Mouse (Mus musculus): ENCODE measurements around the gene Eefsec.

The Eefsec gene

DNA sequence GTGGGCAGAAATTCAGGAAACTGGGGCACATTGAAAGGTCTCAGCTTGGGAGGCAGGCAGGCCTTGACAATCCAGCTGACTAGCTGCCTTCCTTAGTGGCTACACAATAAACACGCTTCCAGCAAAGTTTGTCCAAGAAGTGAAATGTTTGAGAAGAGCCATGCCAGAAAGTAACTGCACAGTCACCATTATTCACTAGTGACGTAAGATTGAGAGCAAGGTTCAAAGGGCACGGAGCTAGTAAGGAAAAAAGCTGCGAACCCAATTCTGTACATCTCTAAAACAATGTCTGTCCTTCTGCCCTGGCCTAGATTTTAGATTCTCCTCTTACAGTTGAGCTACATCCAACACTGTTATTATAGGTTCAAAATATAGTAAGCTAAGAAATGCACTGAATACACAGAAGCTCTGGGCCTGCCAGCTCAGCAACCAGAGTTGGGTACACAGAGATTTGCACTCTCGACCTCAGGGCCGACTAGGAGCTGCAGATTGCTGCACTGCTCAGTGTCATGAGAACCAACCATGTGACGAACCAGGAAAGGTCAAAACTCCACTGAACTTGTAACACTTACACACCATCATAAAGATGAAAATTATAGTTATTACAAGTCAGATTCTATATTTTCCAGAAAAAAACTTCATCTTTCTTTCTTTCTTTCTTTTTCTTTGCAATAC lies 2.1 kb downstream of the Eefsec start:
- ChIA-PET CTCF (interaction anchor here in 1 of 4 experiments (0.6 to 1.7 kb wide), 3 partner anchors 9 to 398 kb away, joined by 3 to 5 read pairs (median 3); no protein-coding TSS in a partner anchor), POLR2A (interaction anchor here in 3 of 4 experiments (0.5 to 3.8 kb wide), 15 partner anchors 7 to 606 kb away, joined by 3 to 22 read pairs (median 3); partner anchors contain the start of genes Isy1 (in 1 of the 3) and Ruvbl1 (in 1 of the 3))

DNA sequence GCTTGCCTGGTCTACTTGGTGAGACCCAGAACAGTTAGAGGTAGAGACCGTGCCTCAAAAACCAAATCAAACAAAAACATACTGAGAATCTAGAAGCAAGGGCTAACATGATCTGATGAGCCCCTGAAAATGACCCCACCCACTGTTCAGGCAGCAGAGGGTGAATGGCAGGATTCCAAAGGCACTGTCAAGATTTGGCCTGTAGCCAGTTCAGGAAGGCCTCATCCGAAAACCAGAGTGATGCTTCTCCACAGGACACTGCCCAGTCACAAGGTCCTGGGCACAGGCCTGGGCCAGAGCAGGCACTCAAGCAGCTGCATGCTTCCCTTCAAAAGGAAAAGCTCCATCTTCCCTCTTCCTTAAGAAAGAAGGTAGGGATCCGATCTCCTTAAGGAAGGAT lies 2.9 kb downstream of the Eefsec start:
- CTCF ChIA-PET = no interaction called here
- POLR2A ChIA-PET = interaction anchor here in 3 of 4 experiments (0.8 to 2.2 kb wide), 7 partner anchors 10 to 605 kb away, joined by 3 to 5 read pairs (median 3); partner anchors contain the start of gene Isy1 (in 1 of the 3)

DNA sequence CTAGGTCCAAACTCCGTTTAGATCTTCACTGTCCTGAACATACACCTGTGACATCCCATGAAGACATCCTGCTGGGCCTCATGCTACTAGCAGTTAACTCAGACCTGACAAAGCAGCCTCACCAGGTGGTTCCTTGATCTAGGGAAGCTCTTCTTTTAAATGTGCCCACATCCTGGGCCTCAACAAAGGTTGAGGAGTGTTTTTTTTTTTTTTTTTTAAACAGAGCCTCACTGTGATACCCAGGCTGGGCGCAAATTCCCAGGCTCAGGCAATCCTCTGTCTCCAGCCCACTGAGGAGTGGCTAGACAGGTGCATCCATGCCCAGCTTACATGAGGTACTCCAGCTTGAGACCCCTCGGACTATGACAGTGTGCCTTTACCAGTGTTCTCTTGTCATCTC lies 3.8 kb downstream of the Eefsec start:
- ChIA-PET POLR2A (interaction anchor here in 1 of 4 experiments (0.6 to 0.9 kb wide), 2 partner anchors 11 to 28 kb away, joined by 3 to 4 read pairs; no protein-coding TSS in a partner anchor), CTCF (no interaction called here)

DNA sequence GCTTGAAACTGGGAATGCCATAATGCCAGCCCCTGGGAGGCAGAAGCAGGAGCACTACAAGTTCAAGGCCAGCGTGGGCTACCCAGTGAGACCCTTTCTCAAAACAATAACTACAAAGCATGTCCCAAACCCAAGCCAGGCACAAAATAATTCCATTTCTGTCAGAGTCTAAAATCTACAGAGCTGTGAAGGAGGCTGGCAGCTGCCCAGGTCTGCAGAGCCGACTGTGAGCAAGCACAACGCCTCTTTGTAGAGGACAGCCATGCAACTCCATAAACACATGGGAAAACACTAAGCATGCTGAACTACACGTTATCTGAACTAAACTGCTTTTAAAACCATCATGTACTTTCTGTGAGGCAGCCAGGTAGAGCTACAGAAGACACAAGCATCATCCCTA lies 7.3 kb downstream of the Eefsec start:
- POLR2A ChIA-PET = interaction anchor here in 1 of 4 experiments (1.4 to 3.0 kb wide), 2 partner anchors 7 to 26 kb away, joined by 5 to 22 read pairs; partner anchors contain the start of genes Eefsec and Ruvbl1
- CTCF ChIA-PET = no interaction called here

DNA sequence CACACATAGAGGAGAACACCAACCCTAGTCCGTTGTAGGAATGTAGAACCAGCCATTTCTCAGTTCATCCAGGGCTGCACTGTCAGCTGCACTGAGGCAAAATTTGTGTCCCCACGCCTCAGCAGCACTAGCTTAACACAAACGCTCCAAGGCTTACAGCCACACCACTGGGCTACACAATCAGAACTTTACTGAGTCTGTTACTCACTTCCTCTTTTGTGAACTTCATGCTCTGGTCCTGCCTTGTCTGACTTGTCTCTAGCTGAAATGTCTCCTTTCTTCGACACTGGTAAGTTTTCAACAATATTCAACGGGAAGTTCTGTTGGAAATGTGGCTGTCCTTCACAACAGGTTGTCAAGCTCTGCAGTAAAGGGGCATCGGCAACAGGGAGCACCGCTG lies 10.7 kb downstream of the Eefsec start:
- CTCF ChIA-PET = interaction anchor here in 2 of 4 experiments (0.6 to 1.3 kb wide), 2 partner anchors 9 to 93 kb away, joined by 5 to 6 read pairs; no protein-coding TSS in a partner anchor
- POLR2A ChIA-PET = interaction anchor here in 2 of 4 experiments (0.5 to 2.7 kb wide), 4 partner anchors 9 to 1938 kb away, joined by 3 to 15 read pairs (median 4); partner anchors contain the start of gene Ruvbl1 (in 1 of the 2)

DNA sequence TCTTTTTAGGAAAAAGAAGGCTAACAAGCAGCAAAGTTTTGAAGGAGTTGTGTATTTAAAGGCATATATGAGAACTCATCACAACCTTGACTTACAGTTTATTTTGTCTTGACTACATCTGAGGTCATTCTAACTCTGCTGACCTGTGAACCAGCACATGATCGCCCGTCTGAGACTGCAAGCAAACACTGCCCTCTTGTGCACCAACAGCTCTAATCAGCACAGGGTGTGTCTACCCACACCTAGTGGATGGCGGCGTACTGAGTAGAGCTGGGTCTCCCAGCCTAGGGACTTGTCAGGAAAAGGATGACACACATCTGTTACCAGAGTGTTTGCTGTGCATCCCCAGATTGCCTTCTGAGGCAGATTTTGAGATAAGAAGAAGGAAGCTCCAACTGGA lies 15.1 kb downstream of the Eefsec start:
- CTCF ChIA-PET = interaction anchor here (0.5 to 1.6 kb wide), 9 partner anchors 110 to 308 kb away, joined by 3 to 8 read pairs (median 4); no protein-coding TSS in a partner anchor
- POLR2A ChIA-PET = interaction anchor here (0.6 to 1.2 kb wide), 7 partner anchors 12 to 308 kb away, joined by 3 to 5 read pairs (median 3); partner anchors contain the start of genes Eefsec (in 1 of the 4) and Ruvbl1 (in 1 of the 4)

DNA sequence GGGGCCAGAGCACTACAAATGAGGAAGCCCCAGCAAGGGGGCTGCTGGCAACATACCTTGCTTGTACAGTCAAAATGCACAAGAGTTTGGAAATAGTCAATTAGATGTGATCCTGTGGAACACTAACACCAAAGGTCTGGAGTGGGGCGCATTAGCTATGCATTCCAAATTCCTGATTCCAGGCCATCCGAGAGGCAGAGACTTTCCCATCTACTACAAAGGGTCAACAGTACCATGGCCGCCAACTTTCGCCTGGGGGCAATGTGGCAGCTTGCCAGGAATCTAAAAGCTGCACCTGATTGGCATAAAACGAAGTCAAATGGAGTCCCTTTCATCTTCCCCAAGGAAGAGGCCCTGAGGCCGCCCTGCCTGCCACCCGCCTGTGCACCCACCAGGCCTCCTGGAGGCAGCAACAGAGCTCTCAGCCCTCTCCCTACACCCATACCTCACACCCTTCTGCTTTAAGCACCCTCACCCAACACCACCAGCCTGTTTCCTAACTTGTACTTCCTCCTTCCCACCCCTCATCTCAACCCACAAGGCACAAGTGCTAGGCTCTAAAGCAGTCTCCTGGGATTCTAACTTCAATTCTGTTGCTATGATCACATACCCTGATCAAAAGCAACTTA lies 30.1 kb downstream of the Eefsec start:
- POLR2A ChIA-PET = interaction anchor here in 2 of 4 experiments (0.6 to 2.0 kb wide), 6 partner anchors 9 to 161 kb away, joined by 3 to 5 read pairs (median 4); partner anchors contain the start of gene Eefsec (in 1 of the 2)
- CTCF ChIA-PET = interaction anchor here in 1 of 4 experiments (0.5 kb wide), 1 partner anchor 289 kb away, joined by 3 read pairs; no protein-coding TSS in a partner anchor

DNA sequence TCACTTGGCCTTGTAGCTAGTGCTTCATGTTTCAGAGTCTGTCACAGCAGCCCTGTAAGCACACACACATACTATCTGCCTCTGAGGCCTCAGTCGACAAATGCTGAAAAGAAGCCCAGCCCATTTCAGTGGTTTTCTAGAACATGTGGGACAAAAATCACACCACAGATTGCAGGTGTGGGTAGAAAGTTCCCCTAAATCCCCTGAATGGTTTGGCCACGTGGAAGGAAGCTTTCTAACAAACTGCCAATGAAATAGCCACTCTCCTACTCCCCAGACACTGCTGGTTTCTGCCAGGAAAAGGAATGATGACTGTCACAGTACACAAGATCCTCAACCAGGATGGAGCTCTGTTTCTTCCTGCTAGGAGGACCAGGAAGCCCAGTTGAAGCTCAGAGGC lies 33.7 kb downstream of the Eefsec start:
- CTCF ChIA-PET = no interaction called here

DNA sequence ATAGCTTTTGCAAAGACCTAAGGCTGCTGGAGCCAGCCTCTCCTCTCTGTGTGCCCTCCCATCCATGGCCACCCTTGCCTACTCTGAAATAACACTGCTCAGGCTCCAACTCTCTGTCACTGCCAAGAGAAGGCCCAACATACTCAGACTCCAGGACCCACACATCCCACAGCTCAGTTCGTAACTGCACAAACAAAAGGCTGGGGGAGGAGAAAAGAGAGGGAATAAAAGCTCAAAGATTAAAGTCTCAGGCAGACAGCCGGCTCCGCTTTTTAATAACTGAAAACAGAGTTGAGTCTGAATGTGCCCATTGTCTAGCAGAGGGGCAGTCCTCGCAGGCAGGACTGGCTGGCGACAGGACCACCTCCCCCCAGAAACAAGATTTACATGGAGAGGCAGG lies 36.8 kb downstream of the Eefsec start:
- ChIA-PET CTCF (interaction anchor here in 1 of 4 experiments (1.0 kb wide), 1 partner anchor 286 kb away, joined by 3 read pairs; no protein-coding TSS in a partner anchor), POLR2A (no interaction called here)

More for the DNA sequence above, 33.7 kb downstream of the Eefsec start:
- POLR2A ChIA-PET = interaction anchor here in 3 of 4 experiments (0.6 to 2.3 kb wide), 4 partner anchors 8 to 250 kb away, joined by 3 to 5 read pairs (median 4); no protein-coding TSS in a partner anchor

DNA sequence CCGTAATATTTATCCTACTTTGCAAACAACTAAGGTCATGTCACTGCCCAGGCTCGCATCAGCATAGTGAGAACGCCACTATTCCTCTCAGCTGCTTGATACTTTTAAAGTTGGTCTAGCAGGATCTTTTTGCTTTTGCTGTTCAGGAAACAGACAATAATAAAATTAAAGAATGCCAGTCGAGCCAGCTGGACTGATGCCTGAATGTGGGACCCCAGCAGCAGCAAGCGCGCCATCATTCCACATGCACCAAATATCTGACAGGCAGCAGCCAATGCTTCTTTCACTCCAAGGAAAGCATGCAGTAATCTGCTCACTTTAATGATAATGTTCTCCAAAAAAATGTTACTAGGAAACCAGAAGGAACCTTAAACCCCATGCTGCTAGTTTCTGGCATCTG lies 45.9 kb downstream of the Eefsec start:
- ChIA-PET CTCF (no interaction called here), POLR2A (no interaction called here)

DNA sequence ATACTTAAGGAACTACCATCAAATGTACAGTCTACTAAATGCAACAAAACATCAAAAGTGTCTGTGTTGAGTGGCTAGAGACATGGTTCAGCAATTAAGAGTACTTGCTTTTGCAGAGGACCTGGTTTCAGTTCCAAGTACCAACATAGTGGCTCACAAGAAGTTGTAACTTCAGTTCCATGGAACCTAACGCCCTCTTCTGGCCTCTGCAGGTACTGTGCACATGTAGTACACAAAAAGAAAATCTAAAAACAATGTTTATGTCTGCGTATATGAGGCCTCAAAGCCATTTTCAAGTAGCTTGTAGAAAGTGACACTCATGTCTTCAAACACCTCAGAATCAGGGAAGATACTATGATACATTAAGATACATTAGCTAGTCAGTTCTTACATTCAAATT lies 48.4 kb downstream of the Eefsec start:
- POLR2A ChIA-PET = interaction anchor here in 1 of 4 experiments (1.2 kb wide), 1 partner anchor 45 kb away, joined by 3 read pairs; no protein-coding TSS in a partner anchor
- CTCF ChIA-PET = interaction anchor here in 1 of 4 experiments (0.9 kb wide), 1 partner anchor 91 kb away, joined by 4 read pairs; no protein-coding TSS in a partner anchor

DNA sequence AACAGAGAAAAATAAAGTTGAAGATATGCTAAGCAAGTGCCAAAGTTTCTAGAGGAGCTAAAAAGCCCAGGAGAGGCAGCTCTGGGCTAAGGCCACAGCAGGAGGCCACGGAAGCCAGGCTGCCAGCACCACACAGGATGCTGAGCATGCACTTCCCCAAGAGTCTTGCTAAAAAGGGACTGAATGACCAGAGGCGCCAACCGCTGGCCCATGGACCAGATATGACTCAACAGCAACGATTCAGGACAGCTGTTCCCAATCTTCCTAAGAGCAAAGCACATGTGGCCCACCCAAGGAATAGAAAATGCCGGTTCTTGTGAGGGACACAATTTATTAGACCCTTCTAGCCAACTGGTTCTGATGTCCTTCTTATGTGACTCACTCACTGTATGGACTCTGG lies 57.4 kb downstream of the Eefsec start:
- CTCF ChIA-PET = no interaction called here
- POLR2A ChIA-PET = interaction anchor here in 1 of 4 experiments (1.5 kb wide), 1 partner anchor 16 kb away, joined by 3 read pairs; no protein-coding TSS in a partner anchor

DNA sequence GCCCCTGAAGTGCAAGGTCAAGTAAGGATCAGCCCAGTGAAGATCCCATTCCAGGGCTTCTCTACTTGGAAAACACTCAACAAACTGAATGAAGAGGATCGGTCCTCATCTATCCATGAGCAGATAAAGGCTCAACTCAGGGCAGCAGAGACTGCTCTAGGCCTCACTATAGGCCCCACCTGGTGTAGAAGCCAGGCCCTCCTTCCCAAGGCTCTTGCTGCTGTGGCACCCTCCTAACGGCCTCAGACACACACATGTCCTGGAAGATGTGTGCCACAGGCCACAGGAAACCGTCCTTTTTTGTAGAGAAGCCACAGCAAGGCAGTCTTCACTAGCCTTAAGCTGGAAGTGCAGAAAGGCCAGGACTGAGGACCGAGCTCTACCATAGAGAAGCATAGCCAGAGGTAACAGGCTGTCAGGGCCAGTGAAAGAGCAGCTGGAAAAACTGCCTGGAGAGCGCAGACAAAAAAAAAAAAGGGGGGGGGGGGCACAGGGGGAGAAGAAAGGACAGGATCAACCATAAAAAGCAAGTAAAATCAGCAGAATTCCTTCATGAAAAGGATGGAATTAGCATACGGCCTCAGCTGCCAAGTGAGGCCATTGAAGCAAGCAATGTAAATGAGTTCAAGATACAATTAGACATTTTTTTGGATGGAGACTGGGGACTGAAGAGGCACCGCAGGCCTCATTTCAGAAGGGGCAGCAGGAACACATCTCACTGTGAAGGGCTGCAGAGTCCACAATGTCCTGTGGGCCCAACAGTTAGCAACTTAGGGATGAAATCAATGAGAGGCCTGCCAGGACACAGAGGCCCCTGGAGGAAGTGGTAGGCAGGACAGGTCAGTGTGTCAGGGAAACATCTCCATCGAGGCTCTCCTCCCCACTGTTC lies 58.3 kb downstream of the Eefsec start:
- POLR2A ChIA-PET = interaction anchor here in 2 of 4 experiments (0.6 kb wide), 2 partner anchors 9 to 20 kb away, joined by 5 to 8 read pairs; no protein-coding TSS in a partner anchor
- CTCF ChIA-PET = no interaction called here

DNA sequence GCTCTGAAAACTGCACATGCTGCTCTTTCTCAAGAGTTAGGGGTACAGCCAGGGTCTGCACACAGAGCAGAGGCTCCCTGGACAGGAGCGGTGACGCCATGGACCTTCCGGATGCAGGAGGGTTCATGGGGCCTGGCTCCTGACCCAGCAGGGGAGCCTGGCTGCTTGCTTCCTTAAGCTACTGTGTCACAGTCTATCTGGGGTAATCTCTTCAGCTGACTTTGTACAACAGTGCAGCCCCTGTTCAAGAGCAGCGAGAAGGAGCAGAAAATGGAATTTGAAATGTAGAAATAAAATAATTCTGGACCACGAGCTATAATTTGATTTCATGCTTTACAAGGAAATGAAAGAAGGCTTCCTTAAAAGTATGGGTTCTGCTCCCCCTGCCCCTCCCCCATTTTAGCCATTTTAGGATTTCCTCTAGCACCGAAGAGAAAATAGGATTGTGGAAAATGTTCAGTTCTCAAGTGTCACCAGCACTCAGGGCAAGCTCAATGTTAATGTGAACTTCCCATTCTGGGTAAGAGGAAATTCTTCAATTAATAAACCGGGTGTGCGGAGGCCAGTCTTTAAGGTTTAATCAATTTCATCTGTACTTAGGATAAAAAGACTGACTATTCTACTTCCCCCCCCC lies 61.8 kb downstream of the Eefsec start:
- ChIA-PET POLR2A (interaction anchor here in 2 of 4 experiments (0.6 to 0.9 kb wide), 4 partner anchors 51 to 1569 kb away, joined by 3 to 4 read pairs (median 3); no protein-coding TSS in a partner anchor), CTCF (no interaction called here)

DNA sequence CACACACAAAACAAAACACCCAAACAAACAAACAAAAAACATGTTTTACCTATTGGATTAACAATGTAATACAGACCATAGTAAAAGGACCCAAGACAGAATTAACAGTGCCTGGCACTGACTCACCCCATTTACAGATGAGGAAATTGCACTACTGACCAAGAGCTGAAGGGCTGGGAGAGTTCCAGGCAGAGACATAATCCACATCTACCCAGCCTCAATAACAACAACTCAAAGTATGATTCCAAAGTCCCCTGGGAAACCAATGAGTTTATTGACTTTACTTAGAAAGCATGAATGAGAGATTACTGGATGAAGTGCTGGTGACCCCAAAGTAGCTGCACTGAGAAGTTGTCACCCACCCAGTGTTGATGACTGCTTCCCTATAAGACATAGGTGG lies 62.6 kb downstream of the Eefsec start:
- POLR2A ChIA-PET = interaction anchor here in 2 of 4 experiments (0.6 kb wide), 2 partner anchors 100 to 1568 kb away, joined by 3 read pairs; no protein-coding TSS in a partner anchor
- CTCF ChIA-PET = no interaction called here

DNA sequence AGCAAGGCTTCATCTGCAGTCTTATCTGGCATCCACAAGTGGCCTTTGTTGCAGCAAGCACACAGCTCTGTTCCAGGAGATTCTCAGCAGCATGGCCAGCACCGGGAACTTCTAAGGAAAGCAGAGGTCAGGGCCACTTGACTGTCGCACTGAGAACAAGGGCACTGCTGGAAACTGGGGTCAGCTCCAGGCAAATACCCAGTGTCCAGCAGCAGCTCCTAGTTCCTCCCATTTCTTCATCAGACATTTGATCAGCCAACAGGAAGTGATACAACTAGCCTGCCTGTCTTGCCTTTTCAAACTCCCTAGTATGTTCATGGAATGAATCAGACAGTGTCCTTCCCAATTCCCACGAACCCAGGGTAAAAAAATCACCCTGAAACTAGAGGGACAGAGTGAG lies 66.6 kb downstream of the Eefsec start:
- CTCF ChIA-PET = interaction anchor here in 1 of 4 experiments (0.6 kb wide), 1 partner anchor 95 kb away, joined by 6 read pairs; no protein-coding TSS in a partner anchor

DNA sequence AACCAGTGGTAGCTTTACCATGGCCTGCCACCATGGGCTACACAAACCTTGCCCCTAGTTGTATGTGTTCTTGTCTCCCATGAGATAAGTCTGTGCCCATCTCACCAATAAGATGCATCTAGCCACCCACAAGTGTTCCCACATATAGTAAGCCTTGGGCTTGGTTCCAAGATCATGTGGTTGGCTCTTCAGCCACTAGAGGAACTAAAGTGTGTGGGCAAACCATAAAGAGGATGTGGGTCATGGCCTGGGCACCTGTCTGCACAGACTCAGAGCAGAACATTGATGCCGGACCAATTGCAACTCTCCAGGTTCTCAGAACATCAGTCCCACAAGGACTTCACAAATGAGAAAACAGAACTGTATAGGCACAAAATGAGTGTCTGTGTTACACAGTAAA lies 67.5 kb downstream of the Eefsec start:
- ChIA-PET CTCF (no interaction called here), POLR2A (interaction anchor here in 1 of 4 experiments (0.5 kb wide), 1 partner anchor 180 kb away, joined by 4 read pairs; no protein-coding TSS in a partner anchor)

More for the DNA sequence above, 66.6 kb downstream of the Eefsec start:
- POLR2A ChIA-PET = no interaction called here

DNA sequence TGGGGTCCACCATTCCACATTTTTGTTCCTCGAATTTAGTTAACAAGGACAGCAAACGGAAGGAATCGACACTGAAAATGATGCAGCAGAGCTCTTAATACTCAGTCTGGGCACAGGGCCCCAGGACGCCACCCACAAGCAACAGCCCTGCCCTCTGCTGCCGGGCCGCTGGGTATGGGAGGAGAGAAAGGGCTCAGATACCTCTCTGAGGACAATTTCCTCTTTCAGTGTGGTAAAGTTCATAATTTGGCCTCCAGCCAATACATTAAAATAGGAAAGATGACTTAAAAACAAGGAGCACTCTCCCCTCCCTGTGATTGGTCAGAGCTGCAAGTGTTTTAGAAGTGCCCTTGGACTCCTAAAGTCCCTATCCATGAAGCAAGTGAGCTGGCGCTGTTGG lies 72.1 kb downstream of the Eefsec start:
- ChIA-PET CTCF (no interaction called here), POLR2A (interaction anchor here in 1 of 4 experiments (0.7 to 1.2 kb wide), 5 partner anchors 8 to 161 kb away, joined by 3 to 4 read pairs (median 3); no protein-coding TSS in a partner anchor)

Measured in embryonic stem cell, embryonic (primary cell).